Mouse (Mus musculus): Measurements from ENCODE around the gene Odf4. TPM values are rescaled to one million over a fixed set of nuclear protein-coding genes. Genes with fewer than 3 reads are reported as not detected.
"Not testable (repeated sequence)": the region's sequence is repeated elsewhere in the genome, so short reads cannot be mapped to it uniquely, and the experiment has no call there.

Gene Odf4
- polyA plus RNA-seq, 1 experiment from 2014 or later, result not detected

- H3K27me3 ChIP-seq (ENCODE audit: insufficient read depth, poor library complexity, severe bottlenecking); H3K9me3 ChIP-seq; H3K4me1 ChIP-seq; H3K36me3 ChIP-seq; H3K27ac ChIP-seq; DNase-seq (ENCODE audit: low spot score); H3K4me3 ChIP-seq: not testable (repeated sequence)
- WGBS, result 20% methylated on average over 11 of the region's 11 CpGs
These were observed 35.3 kb upstream of the Odf4 start for GRCm38 (mm10) chr11:68962159-68962558.

- no peaks in the 10 kb centered on the region for H3K36me3 ChIP-seq
- WGBS, result 72% methylated on average over 3 of the region's 3 CpGs
- DNase-seq (ENCODE audit: low spot score), result no peak
These were observed 34.7 kb upstream of the Odf4 start for GRCm38 (mm10) chr11:68961596-68961995.

DNA sequence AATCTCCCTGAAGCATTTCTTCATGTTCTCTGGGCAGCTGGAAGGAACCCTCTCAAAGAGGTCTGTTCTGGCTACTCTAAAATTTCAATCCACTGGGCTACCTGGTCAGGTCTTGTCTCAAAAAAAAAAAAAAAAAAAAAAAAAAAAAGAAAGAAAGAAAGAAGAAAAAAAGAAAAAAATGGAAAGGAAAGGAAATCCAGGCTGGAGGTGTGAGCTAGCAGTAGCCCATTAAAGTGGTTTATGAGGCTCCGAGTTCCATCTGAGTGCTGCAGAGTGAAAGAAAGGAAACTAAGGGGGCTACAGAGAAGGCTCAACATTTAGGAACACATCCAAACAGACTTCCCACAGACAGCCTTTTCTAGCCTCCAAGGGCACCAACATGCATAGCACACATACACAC, 31.1 kb upstream of the Odf4 start:
- 78% methylated on average over 1 of the region's 1 CpGs for WGBS
- no peaks in the 10 kb centered on the region for H3K9me3 ChIP-seq
- H3K4me1 ChIP-seq, result peaks cover 38% of the 10 kb centered on the region
- H3K27ac ChIP-seq, result 0 out of 2 replicates have a peak overlapping the region, but pooled peaks have one; percentile 78
- peaks cover 3% of the 10 kb centered on the region; the same call in 1 of the 2 replicates for H3K36me3 ChIP-seq
- H3K4me3 ChIP-seq, result no peak overlapping the region
- DNase-seq (ENCODE audit: low spot score), result no peak
- peaks cover 50% of the 10 kb centered on the region for H3K27me3 ChIP-seq (ENCODE audit: insufficient read depth, poor library complexity, severe bottlenecking)

More at GRCm38 (mm10) chr11:68961596-68961995, 34.7 kb upstream of the Odf4 start:
- no peak overlapping the region for H3K27ac ChIP-seq
- H3K9me3 ChIP-seq, result no peaks in the 10 kb centered on the region
- peaks cover 5% of the 10 kb centered on the region for H3K4me1 ChIP-seq
- no peak overlapping the region for H3K4me3 ChIP-seq
- peaks cover 14% of the 10 kb centered on the region for H3K27me3 ChIP-seq (ENCODE audit: insufficient read depth, poor library complexity, severe bottlenecking)

DNA sequence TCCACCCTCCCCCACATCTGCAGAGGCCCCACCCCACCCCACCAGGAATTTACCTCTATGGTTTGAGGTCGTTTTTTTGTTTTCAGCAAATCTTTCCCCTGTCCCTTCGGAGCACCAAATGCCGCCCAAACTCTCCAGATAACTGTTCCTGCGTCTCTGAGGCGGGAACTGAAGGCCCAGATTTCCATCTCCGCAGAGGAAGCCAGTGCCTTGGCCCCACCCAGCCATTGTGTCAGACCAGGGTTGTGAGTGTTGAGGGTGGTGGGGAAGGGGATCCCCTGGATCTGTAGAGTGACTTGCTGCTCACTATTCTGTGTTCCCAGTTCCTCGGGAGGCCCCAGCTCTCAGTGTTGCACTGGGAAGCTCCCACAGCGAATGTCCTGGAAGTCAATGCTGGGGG, 30.4 kb upstream of the Odf4 start, which contains the start of gene Arhgef15:
TSS of gene Arhgef15 (minus strand) at position 173 of the 400 bp plus-strand sequence.
- Histone ChIP-seq H3K4me3 (peak within 1 kb of the TSS; percentile 45), H3K27me3 (ENCODE audit: insufficient read depth, poor library complexity, severe bottlenecking) (peaks cover 51% of the 10 kb centered on the region)

GRCm38 (mm10) chr11:68956697-68957096, 29.8 kb upstream of the Odf4 start:
- 14% methylated on average over 13 of the region's 13 CpGs for WGBS
- H3K27me3 ChIP-seq (ENCODE audit: insufficient read depth, poor library complexity, severe bottlenecking), result peaks cover 56% of the 10 kb centered on the region
- peak overlapping the region; percentile 45 for H3K4me3 ChIP-seq
- peaks cover 43% of the 10 kb centered on the region for H3K4me1 ChIP-seq
- H3K36me3 ChIP-seq, result peaks cover 6% of the 10 kb centered on the region; the same call in 1 of the 2 replicates
- H3K9me3 ChIP-seq, result no peaks in the 10 kb centered on the region
- H3K27ac ChIP-seq, result peak overlapping the region; percentile 78
- DNase-seq (ENCODE audit: low spot score), result no peak

More for the DNA sequence above, 30.4 kb upstream of the Odf4 start, which contains the start of gene Arhgef15:
- DNase-seq (ENCODE audit: low spot score), result no peak
- H3K27ac ChIP-seq, result peak within 1 kb of the TSS; percentile 78
- H3K36me3 ChIP-seq, result peaks cover 3% of the 10 kb centered on the region; the same call in 1 of the 2 replicates
- H3K4me1 ChIP-seq, result peaks cover 38% of the 10 kb centered on the region
- no peaks in the 10 kb centered on the region for H3K9me3 ChIP-seq
- WGBS, result 18% methylated on average over 8 of the region's 8 CpGs

GRCm38 (mm10) chr11:68956107-68956506, 29.2 kb upstream of the Odf4 start:
- H3K27me3 ChIP-seq (ENCODE audit: insufficient read depth, poor library complexity, severe bottlenecking), result peaks cover 62% of the 10 kb centered on the region
- peaks cover 48% of the 10 kb centered on the region for H3K4me1 ChIP-seq
- DNase-seq (ENCODE audit: low spot score), result no peak
- peaks cover 8% of the 10 kb centered on the region; the same call in 1 of the 2 replicates for H3K36me3 ChIP-seq
- no peaks in the 10 kb centered on the region for H3K9me3 ChIP-seq
- H3K27ac ChIP-seq, result peak overlapping the region; percentile 78
- peak overlapping the region; percentile 45 for H3K4me3 ChIP-seq
- 15% methylated on average over 3 of the region's 3 CpGs for WGBS

GRCm38 (mm10) chr11:68955473-68955872, 28.6 kb upstream of the Odf4 start:
- 69% methylated on average over 5 of the region's 5 CpGs for WGBS
- DNase-seq (ENCODE audit: low spot score), result no peak
- Histone ChIP-seq H3K36me3 (peaks cover 8% of the 10 kb centered on the region; the same call in 1 of the 2 replicates), H3K27me3 (ENCODE audit: insufficient read depth, poor library complexity, severe bottlenecking) (peaks cover 64% of the 10 kb centered on the region), H3K9me3 (no peaks in the 10 kb centered on the region), H3K4me1 (peaks cover 49% of the 10 kb centered on the region), H3K27ac (peak overlapping the region; percentile 69), H3K4me3 (peak overlapping the region; percentile 60)

- H3K27ac ChIP-seq, result peak overlapping the region; percentile 69
- peaks cover 64% of the 10 kb centered on the region for H3K27me3 ChIP-seq (ENCODE audit: insufficient read depth, poor library complexity, severe bottlenecking)
- H3K4me1 ChIP-seq, result peaks cover 49% of the 10 kb centered on the region
- peaks cover 11% of the 10 kb centered on the region; the same call in 1 of the 2 replicates for H3K36me3 ChIP-seq
- WGBS, result 2% methylated on average over 17 of the region's 17 CpGs
- peak overlapping the region; percentile 60 for H3K4me3 ChIP-seq
- DNase-seq (ENCODE audit: low spot score), result no peak
- H3K9me3 ChIP-seq, result no peaks in the 10 kb centered on the region
These were observed 27.5 kb upstream of the Odf4 start for GRCm38 (mm10) chr11:68954408-68954807.

DNA sequence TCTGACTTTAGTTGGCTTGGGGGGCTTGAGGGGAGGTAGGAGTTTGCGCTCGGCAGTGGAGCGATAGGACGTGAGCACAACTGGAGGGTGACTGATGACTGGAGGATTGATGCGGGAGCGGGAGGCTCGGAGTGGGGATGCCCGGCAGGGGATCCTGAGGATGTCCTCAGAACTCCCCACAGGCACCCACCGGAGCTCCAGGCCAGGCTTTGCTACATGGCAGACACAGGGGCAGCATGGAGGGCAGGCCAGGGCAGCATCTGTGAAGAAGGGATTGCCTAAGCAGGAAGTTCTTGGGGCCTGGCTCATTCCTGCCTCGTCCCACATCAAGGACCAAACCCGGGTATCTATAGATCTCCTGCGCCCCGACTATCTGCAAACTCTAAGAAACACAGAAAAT, 27.0 kb upstream of the Odf4 start:
- H3K27ac ChIP-seq, result no peak overlapping the region
- H3K4me3 ChIP-seq, result peak overlapping the region; percentile 60
- no peaks in the 10 kb centered on the region for H3K9me3 ChIP-seq
- H3K27me3 ChIP-seq (ENCODE audit: insufficient read depth, poor library complexity, severe bottlenecking), result peaks cover 64% of the 10 kb centered on the region
- peaks cover 49% of the 10 kb centered on the region for H3K4me1 ChIP-seq
- WGBS, result 8% methylated on average over 13 of the region's 13 CpGs
- peaks cover 11% of the 10 kb centered on the region; the same call in 1 of the 2 replicates for H3K36me3 ChIP-seq
- no peak for DNase-seq (ENCODE audit: low spot score)

DNA sequence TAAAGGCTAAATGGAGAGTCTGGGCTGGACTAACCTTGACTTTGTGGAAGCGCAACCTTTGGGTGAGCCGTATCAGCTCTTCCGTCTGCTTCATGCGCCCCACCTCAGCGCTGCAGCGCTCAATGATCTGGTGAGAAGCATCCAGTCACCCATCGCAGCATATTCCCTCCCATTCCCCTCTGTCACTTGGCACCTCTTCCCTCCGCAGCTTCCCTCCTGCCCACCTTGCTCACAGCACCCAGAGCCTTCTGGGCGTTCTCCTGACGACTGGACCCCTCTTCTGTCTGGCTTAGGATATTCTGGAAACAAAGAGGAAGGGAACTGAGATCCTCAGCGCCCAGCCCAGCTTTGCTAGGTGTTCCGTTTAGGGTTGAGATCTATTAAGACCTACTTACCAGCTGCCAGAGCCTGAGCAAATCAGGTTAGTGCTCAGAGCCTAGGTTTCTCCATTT, 20.7 kb upstream of the Odf4 start:
- DNase-seq (ENCODE audit: low spot score), result no peak
- 0 out of 2 replicates have a peak overlapping the region, but pooled peaks have one; percentile 57 for H3K27ac ChIP-seq
- 15% methylated on average over 12 of the region's 12 CpGs for WGBS
- H3K27me3 ChIP-seq (ENCODE audit: insufficient read depth, poor library complexity, severe bottlenecking), result peaks cover 33% of the 10 kb centered on the region
- no peaks in the 10 kb centered on the region for H3K9me3 ChIP-seq
- peaks cover 33% of the 10 kb centered on the region for H3K4me1 ChIP-seq
- peaks cover 26% of the 10 kb centered on the region; the same call in 1 of the 2 replicates for H3K36me3 ChIP-seq
- H3K4me3 ChIP-seq, result peak overlapping the region; percentile 53

DNA sequence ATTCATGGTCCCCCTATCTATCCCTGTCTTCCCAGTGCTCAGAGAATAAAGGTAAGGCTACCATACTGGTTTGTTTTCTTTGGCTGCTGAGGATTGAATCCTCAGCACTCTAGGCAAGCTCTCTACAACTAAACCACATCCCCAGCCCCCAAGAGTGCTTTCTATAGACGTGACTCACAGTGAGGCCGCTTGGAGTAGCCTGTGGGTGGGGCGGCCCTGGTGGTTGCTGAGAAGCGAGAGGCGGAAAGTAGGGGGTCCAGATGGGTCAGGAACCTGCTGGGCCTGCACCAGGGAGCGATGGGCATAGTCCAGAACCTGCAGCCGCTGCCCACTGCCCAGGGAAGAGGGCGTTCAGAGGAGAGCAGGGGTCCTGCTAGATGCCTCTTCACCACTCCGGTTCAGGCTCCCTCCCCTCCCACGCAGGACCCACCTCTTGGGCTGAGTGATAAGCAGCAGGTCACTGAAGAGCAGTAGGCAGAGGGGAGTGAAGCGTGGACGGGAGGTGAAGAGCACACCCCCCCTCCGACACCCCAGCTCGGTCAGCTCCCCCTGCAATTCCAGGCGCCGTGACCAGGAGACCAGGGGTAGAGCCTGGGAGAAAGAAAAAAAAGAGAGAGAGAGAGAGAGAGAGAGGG, 20.0 kb upstream of the Odf4 start:
- DNase-seq (ENCODE audit: low spot score), result no peak
- WGBS, result 19% methylated on average over 14 of the region's 16 CpGs
- Histone ChIP-seq H3K27me3 (ENCODE audit: insufficient read depth, poor library complexity, severe bottlenecking) (peaks cover 31% of the 10 kb centered on the region), H3K9me3 (no peaks in the 10 kb centered on the region), H3K27ac (peak overlapping the region; percentile 57; the same call in 1 of the 2 replicates), H3K4me1 (peaks cover 34% of the 10 kb centered on the region), H3K4me3 (peak overlapping the region; percentile 53), H3K36me3 (peaks cover 25% of the 10 kb centered on the region; the same call in 1 of the 2 replicates)

- DNase-seq (ENCODE audit: low spot score), result no peak
- Histone ChIP-seq H3K36me3 (peaks cover 21% of the 10 kb centered on the region; the same call in 1 of the 2 replicates), H3K4me1 (peaks cover 26% of the 10 kb centered on the region), H3K27me3 (ENCODE audit: insufficient read depth, poor library complexity, severe bottlenecking) (peaks cover 22% of the 10 kb centered on the region), H3K9me3 (no peaks in the 10 kb centered on the region), H3K4me3 (no peak overlapping the region), H3K27ac (no peak overlapping the region)
- WGBS, result 92% methylated on average over 4 of the region's 4 CpGs
These were observed 19.1 kb upstream of the Odf4 start for GRCm38 (mm10) chr11:68946001-68946400.

DNA sequence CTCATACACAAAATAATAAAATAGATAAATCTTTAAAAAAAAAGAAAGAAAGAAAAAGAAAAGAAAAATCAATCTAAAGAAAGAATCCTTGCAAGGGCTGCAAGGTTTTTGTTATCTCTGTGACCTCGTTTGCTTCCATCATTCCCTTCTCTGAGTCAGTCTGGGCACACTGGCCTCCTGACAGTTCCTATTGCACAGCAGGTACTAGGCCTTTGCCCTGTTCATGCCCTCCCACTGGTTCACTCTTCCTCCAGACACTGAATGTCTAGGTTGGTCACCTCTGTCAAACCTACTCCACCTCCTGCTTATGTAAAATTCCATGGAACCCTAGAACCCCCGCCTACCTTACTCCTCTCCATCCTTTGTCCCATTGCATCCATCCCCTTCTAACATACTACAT, 18.4 kb upstream of the Odf4 start:
- DNase-seq (ENCODE audit: low spot score), result no peak
- H3K27ac ChIP-seq, result no peak overlapping the region
- H3K9me3 ChIP-seq, result no peaks in the 10 kb centered on the region
- H3K27me3 ChIP-seq (ENCODE audit: insufficient read depth, poor library complexity, severe bottlenecking), result peaks cover 20% of the 10 kb centered on the region
- H3K4me1 ChIP-seq, result peaks cover 30% of the 10 kb centered on the region
- 72% methylated on average over 2 of the region's 2 CpGs for WGBS
- H3K4me3 ChIP-seq, result no peak overlapping the region
- H3K36me3 ChIP-seq, result peaks cover 21% of the 10 kb centered on the region; the same call in 1 of the 2 replicates

Measured in heart, embryonic 10.5 days (tissue).